Mouse (Mus musculus): ENCODE measurements at regions not wholly inside any gene's neighbourhood (a gene's known extent, or its start where the extent isn't known, plus 50 kb on each side); places are given as distances from the start of the nearest gene placed in this dataset.
"Not testable (repeated sequence)": the region's sequence is repeated elsewhere in the genome, so short reads cannot be mapped to it uniquely, and the experiment has no call there.

DNA sequence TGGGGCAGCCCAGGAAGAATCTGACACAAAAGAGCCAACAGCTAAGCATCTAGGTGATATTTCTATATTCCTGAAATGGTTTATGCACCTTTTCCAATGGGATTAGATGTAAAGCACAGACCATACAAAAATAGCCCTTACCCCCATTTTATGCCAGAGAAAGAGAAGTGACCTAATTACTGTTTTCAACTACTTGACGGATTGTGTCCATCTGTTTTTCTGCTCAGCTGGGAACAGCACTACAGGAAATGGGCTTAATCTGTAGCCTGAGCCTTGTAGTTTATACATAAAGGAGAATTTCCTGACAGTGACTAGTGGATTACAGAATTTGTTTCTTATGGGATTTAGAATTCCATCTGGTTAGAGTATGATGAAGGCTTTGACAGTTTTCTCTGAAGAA, 371.0 kb upstream of the Slc39a10 start:
- H3K9ac ChIP-seq (ENCODE audit: low read length) = no peak overlapping the region
- no peaks in the 10 kb centered on the region for H3K9me3 ChIP-seq (replicated peaks; ENCODE audit: control insufficient read depth, low read length)
- H3K27ac ChIP-seq (ENCODE audit: low read length) = no peak overlapping the region
- H3K27me3 ChIP-seq (ENCODE audit: control insufficient read depth, insufficient read depth, low read length) = no peaks in the 10 kb centered on the region
- ATAC-seq (replicated peaks; ENCODE audit: extremely low read depth, insufficient read depth, low FRiP score) = no peak
- 44% methylated on average over 1 of the region's 1 CpGs for WGBS
- H3K4me3 ChIP-seq (ENCODE audit: low read length) = no peak overlapping the region
- H3K4me2 ChIP-seq (ENCODE audit: low read depth, low read length) = no peak overlapping the region
- H3K36me3 ChIP-seq (ENCODE audit: control insufficient read depth, insufficient read depth) = no peaks in the 10 kb centered on the region
- no peaks in the 10 kb centered on the region for H3K4me1 ChIP-seq (ENCODE audit: control insufficient read depth, insufficient read depth, low read length)

DNA sequence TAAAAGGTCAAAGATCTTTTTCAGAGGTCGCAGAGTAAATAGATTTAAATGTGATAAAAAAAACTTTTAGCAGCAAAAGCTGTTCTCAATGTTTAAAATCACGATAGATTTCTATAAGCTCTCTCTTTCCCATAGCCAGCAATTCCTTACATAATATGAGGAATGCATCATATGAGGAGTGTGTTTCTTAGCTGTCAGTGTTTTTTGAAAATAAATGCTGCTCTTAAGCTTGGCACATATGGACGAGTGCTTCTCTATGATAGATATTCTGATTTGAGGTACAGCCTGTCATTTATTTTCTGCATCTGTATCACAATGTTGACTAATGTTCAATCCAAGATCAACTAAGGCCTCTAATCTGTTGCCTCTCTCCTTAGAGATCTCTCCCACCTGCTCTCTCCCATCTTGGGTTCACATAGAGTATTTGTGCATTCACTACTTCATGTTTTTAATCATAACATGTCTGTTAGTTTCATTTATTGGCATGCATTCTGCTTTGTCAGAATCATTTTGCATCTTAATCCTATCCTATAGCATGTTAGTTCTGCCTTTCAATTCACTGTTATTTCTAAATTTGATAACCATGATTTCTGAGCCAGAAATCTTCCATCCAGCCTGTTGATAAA, 369.0 kb upstream of the Slc39a10 start:
- Histone ChIP-seq H3K4me2 (ENCODE audit: low read depth, low read length) (no peak overlapping the region), H3K4me1 (ENCODE audit: control insufficient read depth, insufficient read depth, low read length) (no peaks in the 10 kb centered on the region), H3K4me3 (ENCODE audit: low read length) (no peak overlapping the region), H3K9me3 (replicated peaks; ENCODE audit: control insufficient read depth, low read length) (no peaks in the 10 kb centered on the region), H3K9ac (ENCODE audit: low read length) (no peak overlapping the region), H3K27me3 (ENCODE audit: control insufficient read depth, insufficient read depth, low read length) (no peaks in the 10 kb centered on the region), H3K27ac (ENCODE audit: low read length) (no peak overlapping the region), H3K36me3 (ENCODE audit: control insufficient read depth, insufficient read depth) (no peaks in the 10 kb centered on the region)
- ATAC-seq (replicated peaks; ENCODE audit: extremely low read depth, insufficient read depth, low FRiP score) = no peak
- WGBS = 61% methylated on average over 3 of the region's 3 CpGs

DNA sequence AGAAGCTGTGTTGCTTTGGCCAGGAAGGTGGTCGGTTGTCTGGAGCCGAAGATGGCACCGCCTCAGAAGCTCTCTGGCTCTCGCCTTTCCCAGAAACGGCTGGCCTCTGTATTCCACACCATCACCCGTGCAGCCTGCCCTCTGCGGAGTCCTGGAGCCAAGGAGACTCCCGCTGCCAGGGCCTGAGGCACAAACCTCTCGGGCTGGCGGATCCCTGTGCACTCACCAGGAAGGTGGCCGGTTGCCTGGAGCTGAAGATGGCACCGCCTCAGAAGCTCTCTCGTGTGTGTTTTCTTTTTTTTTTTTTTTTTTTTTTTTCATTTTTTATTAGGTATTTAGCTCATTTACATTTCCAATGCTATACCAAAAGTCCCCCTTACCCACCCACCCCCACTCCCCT, 358.1 kb upstream of the Slc39a10 start:
- H3K4me3 ChIP-seq (ENCODE audit: low read length); H3K4me2 ChIP-seq (ENCODE audit: low read depth, low read length); H3K27ac ChIP-seq (ENCODE audit: low read length); H3K36me3 ChIP-seq (ENCODE audit: control insufficient read depth, insufficient read depth); ATAC-seq (replicated peaks; ENCODE audit: extremely low read depth, insufficient read depth, low FRiP score); H3K9ac ChIP-seq (ENCODE audit: low read length); H3K27me3 ChIP-seq (ENCODE audit: control insufficient read depth, insufficient read depth, low read length); H3K4me1 ChIP-seq (ENCODE audit: control insufficient read depth, insufficient read depth, low read length); H3K9me3 ChIP-seq (replicated peaks; ENCODE audit: control insufficient read depth, low read length): not testable (repeated sequence)
- WGBS = 81% methylated on average over 11 of the region's 13 CpGs

DNA sequence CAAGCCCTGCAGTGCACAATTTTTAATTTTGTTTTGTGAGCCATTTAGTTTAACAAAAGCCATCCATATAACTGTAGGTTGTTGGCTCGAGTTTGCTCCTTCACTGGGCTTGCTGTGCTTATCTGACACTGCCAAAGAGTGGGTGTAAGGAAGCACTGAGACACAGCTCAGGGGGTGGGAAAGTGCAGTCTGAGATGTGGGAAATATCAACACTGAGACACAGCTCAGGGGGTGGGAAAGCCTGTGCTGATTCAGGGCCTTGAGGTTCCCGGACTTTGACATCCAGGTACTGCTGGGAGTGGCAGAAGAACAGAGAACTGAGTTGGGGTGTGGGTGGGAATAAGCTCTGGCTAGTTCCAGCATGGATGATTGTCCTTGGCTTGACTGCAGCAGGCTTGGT, 324.4 kb upstream of the Slc39a10 start:
- Histone ChIP-seq H3K9ac (ENCODE audit: low read length) (no peak overlapping the region), H3K27ac (ENCODE audit: low read length) (no peak overlapping the region), H3K9me3 (replicated peaks; ENCODE audit: control insufficient read depth, low read length) (no peaks in the 10 kb centered on the region), H3K4me3 (ENCODE audit: low read length) (no peak overlapping the region), H3K4me2 (ENCODE audit: low read depth, low read length) (no peak overlapping the region), H3K27me3 (ENCODE audit: control insufficient read depth, insufficient read depth, low read length) (no peaks in the 10 kb centered on the region), H3K4me1 (ENCODE audit: control insufficient read depth, insufficient read depth, low read length) (no peaks in the 10 kb centered on the region), H3K36me3 (ENCODE audit: control insufficient read depth, insufficient read depth) (no peaks in the 10 kb centered on the region)
- 31% methylated on average over 2 of the region's 2 CpGs for WGBS
- ATAC-seq (replicated peaks; ENCODE audit: extremely low read depth, insufficient read depth, low FRiP score) = no peak

DNA sequence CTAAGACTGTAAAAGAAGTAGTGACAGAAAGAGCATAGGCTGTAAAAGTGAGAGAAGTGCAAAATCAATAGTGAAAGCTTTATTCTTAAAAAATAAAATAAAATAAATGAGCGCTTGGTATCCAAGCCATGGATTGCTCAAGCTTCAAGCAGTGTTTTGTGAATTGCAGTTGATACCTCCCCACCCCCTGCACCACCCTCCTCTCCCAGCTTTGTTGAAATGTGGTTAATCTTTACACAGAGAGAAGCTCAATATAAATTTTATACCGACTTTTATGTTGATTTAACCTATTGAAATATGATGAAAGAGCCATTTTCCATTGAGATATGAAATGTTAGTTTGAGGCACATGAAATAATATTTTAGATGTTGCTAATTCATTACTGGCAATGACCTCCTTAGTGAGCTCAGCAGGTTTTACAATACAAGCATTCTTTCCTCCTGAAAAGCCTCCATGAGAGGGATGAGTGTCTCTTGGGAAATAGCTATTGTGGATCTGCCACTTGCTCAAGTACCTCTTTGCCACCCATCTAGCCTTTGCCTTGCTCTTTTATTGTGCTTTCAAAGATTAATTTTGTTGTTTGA, 323.9 kb upstream of the Slc39a10 start:
- ATAC-seq (replicated peaks; ENCODE audit: extremely low read depth, insufficient read depth, low FRiP score) = no peak
- Histone ChIP-seq H3K36me3 (ENCODE audit: control insufficient read depth, insufficient read depth) (no peaks in the 10 kb centered on the region), H3K9ac (ENCODE audit: low read length) (no peak overlapping the region), H3K4me3 (ENCODE audit: low read length) (no peak overlapping the region), H3K4me1 (ENCODE audit: control insufficient read depth, insufficient read depth, low read length) (no peaks in the 10 kb centered on the region), H3K4me2 (ENCODE audit: low read depth, low read length) (no peak overlapping the region), H3K9me3 (replicated peaks; ENCODE audit: control insufficient read depth, low read length) (no peaks in the 10 kb centered on the region), H3K27ac (ENCODE audit: low read length) (no peak overlapping the region), H3K27me3 (ENCODE audit: control insufficient read depth, insufficient read depth, low read length) (no peaks in the 10 kb centered on the region)
- 62% methylated on average over 2 of the region's 2 CpGs for WGBS

DNA sequence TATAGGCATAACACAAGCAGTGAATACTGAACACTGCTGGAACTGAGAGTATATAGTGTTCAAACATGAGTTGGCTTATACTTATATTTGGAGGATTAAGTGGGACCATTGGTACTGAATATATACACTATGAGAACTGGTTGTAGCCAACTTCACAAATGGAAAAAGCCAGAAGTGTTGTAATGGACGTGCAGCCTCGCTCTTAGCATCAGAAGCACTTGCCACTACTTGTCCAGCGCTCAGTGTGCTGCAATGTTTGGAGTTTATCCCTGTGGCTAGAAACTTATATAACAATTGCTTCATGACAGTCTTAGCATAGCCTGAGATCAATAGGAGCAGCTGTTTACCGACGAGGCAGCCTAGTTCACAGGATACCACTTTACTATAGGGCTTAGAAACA, 320.8 kb upstream of the Slc39a10 start:
- H3K4me1 ChIP-seq (ENCODE audit: control insufficient read depth, insufficient read depth, low read length) = no peaks in the 10 kb centered on the region
- H3K36me3 ChIP-seq (ENCODE audit: control insufficient read depth, insufficient read depth) = no peaks in the 10 kb centered on the region
- no peaks in the 10 kb centered on the region for H3K9me3 ChIP-seq (replicated peaks; ENCODE audit: control insufficient read depth, low read length)
- H3K9ac ChIP-seq (ENCODE audit: low read length) = no peak overlapping the region
- H3K27ac ChIP-seq (ENCODE audit: low read length) = no peak overlapping the region
- no peak overlapping the region for H3K4me3 ChIP-seq (ENCODE audit: low read length)
- 80% methylated on average over 5 of the region's 5 CpGs for WGBS
- H3K4me2 ChIP-seq (ENCODE audit: low read depth, low read length) = no peak overlapping the region
- ATAC-seq (replicated peaks; ENCODE audit: extremely low read depth, insufficient read depth, low FRiP score) = no peak
- H3K27me3 ChIP-seq (ENCODE audit: control insufficient read depth, insufficient read depth, low read length) = no peaks in the 10 kb centered on the region

DNA sequence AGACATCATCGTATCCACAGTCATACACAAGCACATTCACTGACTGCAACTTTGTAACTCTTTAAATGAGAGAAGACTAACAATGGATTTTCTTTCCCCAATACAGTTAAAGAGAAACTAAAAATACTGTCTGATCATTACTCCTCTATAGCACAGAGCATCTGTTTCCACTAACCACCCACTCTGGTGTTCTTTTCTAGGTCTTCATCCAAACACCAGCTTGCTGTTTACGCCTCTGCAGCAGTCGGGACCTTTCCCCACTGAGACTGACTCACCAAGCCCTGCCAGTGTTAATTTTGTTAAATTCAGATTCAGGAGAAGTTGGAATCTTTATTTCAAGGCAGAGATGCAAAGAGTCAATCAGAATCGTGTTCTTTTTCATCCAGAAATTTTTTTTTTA, 300.3 kb upstream of the Slc39a10 start:
- 63% methylated on average over 4 of the region's 4 CpGs for WGBS
- Histone ChIP-seq H3K4me2 (ENCODE audit: low read depth, low read length) (no peak overlapping the region), H3K4me3 (ENCODE audit: low read length) (no peak overlapping the region), H3K36me3 (ENCODE audit: control insufficient read depth, insufficient read depth) (no peaks in the 10 kb centered on the region), H3K27ac (ENCODE audit: low read length) (no peak overlapping the region), H3K4me1 (ENCODE audit: control insufficient read depth, insufficient read depth, low read length) (no peaks in the 10 kb centered on the region), H3K27me3 (ENCODE audit: control insufficient read depth, insufficient read depth, low read length) (no peaks in the 10 kb centered on the region), H3K9me3 (replicated peaks; ENCODE audit: control insufficient read depth, low read length) (no peaks in the 10 kb centered on the region), H3K9ac (ENCODE audit: low read length) (no peak overlapping the region)
- ATAC-seq (replicated peaks; ENCODE audit: extremely low read depth, insufficient read depth, low FRiP score) = no peak

DNA sequence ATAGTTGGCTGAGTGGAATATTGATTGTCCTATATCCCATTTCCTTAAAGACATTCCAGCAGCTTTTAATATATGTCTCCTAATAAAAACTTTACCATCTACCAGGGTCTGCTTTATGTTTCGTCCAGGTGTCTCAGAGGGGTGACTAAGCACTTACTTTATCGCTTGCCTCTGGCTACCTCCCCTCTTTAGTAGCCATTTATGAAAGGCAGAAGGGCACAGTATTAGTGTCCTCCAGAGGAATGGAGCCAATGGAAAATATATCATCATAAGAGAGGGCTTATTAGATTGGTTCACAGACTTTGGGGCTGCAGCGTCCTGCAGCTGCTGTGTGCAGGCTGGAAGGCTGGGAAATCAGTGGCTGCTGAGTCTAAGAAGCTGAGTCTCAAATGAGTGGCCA, 271.8 kb upstream of the Slc39a10 start:
- no peak overlapping the region for H3K4me2 ChIP-seq (ENCODE audit: low read depth, low read length)
- no peaks in the 10 kb centered on the region for H3K9me3 ChIP-seq (replicated peaks; ENCODE audit: control insufficient read depth, low read length)
- no peaks in the 10 kb centered on the region for H3K36me3 ChIP-seq (ENCODE audit: control insufficient read depth, insufficient read depth)
- no peak overlapping the region for H3K27ac ChIP-seq (ENCODE audit: low read length)
- H3K9ac ChIP-seq (ENCODE audit: low read length) = no peak overlapping the region
- H3K27me3 ChIP-seq (ENCODE audit: control insufficient read depth, insufficient read depth, low read length) = no peaks in the 10 kb centered on the region
- no peak overlapping the region for H3K4me3 ChIP-seq (ENCODE audit: low read length)
- 77% methylated on average over 3 of the region's 3 CpGs for WGBS
- no peaks in the 10 kb centered on the region for H3K4me1 ChIP-seq (ENCODE audit: control insufficient read depth, insufficient read depth, low read length)
- ATAC-seq (replicated peaks; ENCODE audit: extremely low read depth, insufficient read depth, low FRiP score) = no peak

DNA sequence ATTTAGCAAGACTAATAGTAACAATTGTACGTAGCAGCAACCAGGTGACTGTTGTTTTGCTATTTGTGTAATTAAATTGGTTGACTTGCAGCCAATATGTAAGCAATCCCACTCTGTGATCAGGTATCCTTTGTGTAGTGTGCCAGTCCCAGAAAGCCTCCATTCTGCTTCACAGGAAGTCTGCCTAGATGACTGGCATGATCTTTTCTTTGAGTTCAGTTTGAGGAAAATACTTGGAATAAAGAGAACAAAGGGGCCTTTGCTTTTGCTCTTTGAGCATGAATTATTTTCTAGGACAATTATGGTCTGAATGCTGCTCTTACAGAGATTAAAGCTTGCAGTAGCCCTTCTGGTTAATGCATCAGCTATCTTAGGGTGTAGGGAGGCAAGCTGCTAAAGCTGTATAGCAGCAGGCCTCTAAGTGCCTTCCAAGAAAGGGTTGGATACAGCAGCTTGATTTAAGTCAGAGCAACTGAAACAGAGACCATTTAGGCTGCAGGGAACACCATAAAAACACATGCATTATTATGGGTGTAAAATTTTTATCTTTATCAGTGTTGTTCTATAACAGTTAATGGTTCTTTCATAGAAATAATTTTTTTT, 271.3 kb upstream of the Slc39a10 start:
- no peak overlapping the region for H3K27ac ChIP-seq (ENCODE audit: low read length)
- no peak for ATAC-seq (replicated peaks; ENCODE audit: extremely low read depth, insufficient read depth, low FRiP score)
- H3K36me3 ChIP-seq (ENCODE audit: control insufficient read depth, insufficient read depth) = no peaks in the 10 kb centered on the region
- 76% methylated on average over 1 of the region's 1 CpGs for WGBS
- no peak overlapping the region for H3K4me2 ChIP-seq (ENCODE audit: low read depth, low read length)
- no peak overlapping the region for H3K4me3 ChIP-seq (ENCODE audit: low read length)
- H3K27me3 ChIP-seq (ENCODE audit: control insufficient read depth, insufficient read depth, low read length) = no peaks in the 10 kb centered on the region
- H3K9ac ChIP-seq (ENCODE audit: low read length) = no peak overlapping the region
- H3K9me3 ChIP-seq (replicated peaks; ENCODE audit: control insufficient read depth, low read length) = no peaks in the 10 kb centered on the region
- H3K4me1 ChIP-seq (ENCODE audit: control insufficient read depth, insufficient read depth, low read length) = no peaks in the 10 kb centered on the region

Data from heart, embryonic 16.5 days (tissue).